Mouse (Mus musculus): ENCODE measurements around the gene Otud7a. TPM values are rescaled to one million over a fixed set of nuclear protein-coding genes. Genes with fewer than 3 reads are reported as not detected.

Gene Otud7a
- polyA plus RNA-seq, 1 experiment from 2014 or later, result 0.13 TPM

DNA sequence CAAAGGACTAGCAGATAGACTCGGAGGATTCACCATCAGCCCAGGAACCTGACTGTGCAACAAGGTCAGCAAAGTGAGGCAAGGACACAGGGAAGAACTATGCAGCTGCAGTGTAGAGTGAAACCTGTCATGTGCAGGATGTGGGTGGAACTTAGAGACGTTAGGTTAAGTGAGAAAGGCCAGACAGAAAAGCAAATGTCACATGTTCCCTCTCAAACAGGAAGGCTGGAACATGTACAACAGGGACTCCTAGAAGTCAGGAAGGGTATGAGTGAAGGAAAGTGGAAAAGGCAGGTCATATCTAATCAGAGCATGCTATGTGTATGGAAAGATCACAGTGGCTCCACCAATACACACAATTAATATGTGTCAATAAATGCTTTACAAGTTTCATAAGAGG, 232.6 kb downstream of the Otud7a start:
- TF ChIP-seq CTCF (IDR thresholded peaks at IDR 0.05; ENCODE audit: low read depth), result no peak
- Histone ChIP-seq H3K4me1 (ENCODE audit: insufficient read depth) (no peaks in the 10 kb centered on the region), H3K36me3 (ENCODE audit: insufficient read depth) (no peaks in the 10 kb centered on the region), H3K9me3 (ENCODE audit: low read depth, low read length) (no peaks in the 10 kb centered on the region), H3K4me3 (ENCODE audit: low read depth, low read length) (no peak overlapping the region), H3K27me3 (ENCODE audit: insufficient read depth, low read length) (no peaks in the 10 kb centered on the region), H3K27ac (ENCODE audit: low read depth) (no peak overlapping the region), H3K4me2 (no peak overlapping the region), H3K9ac (no peak overlapping the region)
- ATAC-seq (ENCODE audit: insufficient read depth), result no peak
- 20% methylated on average over 2 of the region's 2 CpGs for WGBS
- no peak for DNase-seq

DNA sequence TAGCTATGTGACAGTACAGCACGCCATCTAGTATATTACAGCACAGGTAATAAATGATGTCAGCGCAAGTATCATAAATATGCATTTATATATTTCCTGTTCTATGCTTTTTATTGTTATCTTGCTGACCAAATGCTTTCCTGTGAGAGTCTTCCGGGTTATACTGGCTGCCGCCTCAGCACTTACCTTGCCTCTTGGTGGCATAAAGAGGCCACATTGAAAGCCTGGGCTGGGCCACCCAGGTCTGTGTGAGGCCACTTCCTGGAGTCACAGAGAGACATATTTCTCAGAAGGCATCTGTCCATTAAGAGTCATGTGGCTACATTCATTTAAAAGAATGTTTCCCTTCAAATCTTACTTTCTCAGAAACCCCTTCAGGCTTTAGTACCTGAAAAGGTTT, 242.5 kb downstream of the Otud7a start:
- Histone ChIP-seq H3K4me2 (no peak overlapping the region), H3K27ac (ENCODE audit: low read depth) (no peak overlapping the region), H3K36me3 (ENCODE audit: insufficient read depth) (no peaks in the 10 kb centered on the region), H3K4me1 (ENCODE audit: insufficient read depth) (no peaks in the 10 kb centered on the region), H3K9me3 (ENCODE audit: low read depth, low read length) (no peaks in the 10 kb centered on the region), H3K4me3 (ENCODE audit: low read depth, low read length) (no peak overlapping the region), H3K27me3 (ENCODE audit: insufficient read depth, low read length) (no peaks in the 10 kb centered on the region), H3K9ac (no peak overlapping the region)
- ATAC-seq (ENCODE audit: insufficient read depth) (no peak), DNase-seq (no peak)
- TF ChIP-seq CTCF (IDR thresholded peaks at IDR 0.05; ENCODE audit: low read depth), result no peak
- WGBS, result 76% methylated on average over 4 of the region's 4 CpGs

DNA sequence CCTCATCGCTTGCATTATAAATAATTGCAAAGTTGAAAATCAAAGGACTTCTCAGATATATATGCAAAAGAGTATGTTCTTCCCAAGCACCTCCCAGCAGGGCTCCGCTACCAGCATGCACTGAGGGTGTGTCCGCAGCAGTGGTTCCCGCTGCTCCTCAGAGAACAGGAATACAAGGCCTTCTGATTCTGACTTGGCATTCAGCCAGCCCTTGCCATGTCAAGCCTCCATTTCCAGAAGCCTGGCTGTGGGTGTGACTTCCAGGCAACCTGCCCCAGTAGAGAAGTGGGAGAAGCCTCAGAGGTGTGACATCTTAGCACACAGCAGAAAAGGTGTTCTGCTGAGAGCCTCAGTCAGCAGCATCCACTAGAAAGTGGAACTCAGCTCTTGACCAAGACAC, 253.4 kb downstream of the Otud7a start:
- H3K4me1 ChIP-seq (ENCODE audit: insufficient read depth), result no peaks in the 10 kb centered on the region
- no peak overlapping the region for H3K9ac ChIP-seq
- no peak overlapping the region for H3K4me2 ChIP-seq
- ATAC-seq (ENCODE audit: insufficient read depth), result no peak
- TF ChIP-seq CTCF (IDR thresholded peaks at IDR 0.05; ENCODE audit: low read depth), result no peak
- H3K4me3 ChIP-seq (ENCODE audit: low read depth, low read length), result no peak overlapping the region
- no peak overlapping the region for H3K27ac ChIP-seq (ENCODE audit: low read depth)
- no peaks in the 10 kb centered on the region for H3K27me3 ChIP-seq (ENCODE audit: insufficient read depth, low read length)
- H3K36me3 ChIP-seq (ENCODE audit: insufficient read depth), result no peaks in the 10 kb centered on the region
- no peaks in the 10 kb centered on the region for H3K9me3 ChIP-seq (ENCODE audit: low read depth, low read length)
- DNase-seq, result no peak
- WGBS, result 83% methylated on average over 4 of the region's 4 CpGs

DNA sequence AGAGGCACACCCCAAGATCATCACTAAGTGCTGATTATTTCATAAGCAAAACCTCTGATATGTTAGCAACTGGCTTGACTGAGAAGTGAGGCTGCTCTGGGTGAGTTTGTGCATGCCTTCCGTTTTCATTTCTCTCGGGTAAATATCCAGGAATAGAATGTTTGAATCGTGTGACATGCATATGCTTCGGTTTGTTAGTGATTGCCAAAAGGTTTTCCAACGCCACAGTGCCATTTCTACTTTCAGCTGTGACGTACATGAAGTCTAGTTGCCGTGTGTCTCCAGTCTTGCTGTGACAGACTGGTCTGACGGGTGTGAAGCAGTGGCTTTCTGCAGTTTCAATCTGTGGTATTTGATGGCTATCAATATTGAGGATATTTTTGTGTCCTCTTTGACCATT, 273.4 kb downstream of the Otud7a start:
- WGBS, result 74% methylated on average over 8 of the region's 8 CpGs
- no peaks in the 10 kb centered on the region for H3K36me3 ChIP-seq (ENCODE audit: insufficient read depth)
- no peak overlapping the region for H3K27ac ChIP-seq (ENCODE audit: low read depth)
- DNase-seq, result no peak
- H3K4me2 ChIP-seq, result no peak overlapping the region
- no peak for ATAC-seq (ENCODE audit: insufficient read depth)
- H3K9ac ChIP-seq, result no peak overlapping the region
- H3K9me3 ChIP-seq (ENCODE audit: low read depth, low read length), result no peaks in the 10 kb centered on the region
- no peaks in the 10 kb centered on the region for H3K27me3 ChIP-seq (ENCODE audit: insufficient read depth, low read length)
- no peak for TF ChIP-seq CTCF (IDR thresholded peaks at IDR 0.05; ENCODE audit: low read depth)
- no peaks in the 10 kb centered on the region for H3K4me1 ChIP-seq (ENCODE audit: insufficient read depth)
- no peak overlapping the region for H3K4me3 ChIP-seq (ENCODE audit: low read depth, low read length)

DNA sequence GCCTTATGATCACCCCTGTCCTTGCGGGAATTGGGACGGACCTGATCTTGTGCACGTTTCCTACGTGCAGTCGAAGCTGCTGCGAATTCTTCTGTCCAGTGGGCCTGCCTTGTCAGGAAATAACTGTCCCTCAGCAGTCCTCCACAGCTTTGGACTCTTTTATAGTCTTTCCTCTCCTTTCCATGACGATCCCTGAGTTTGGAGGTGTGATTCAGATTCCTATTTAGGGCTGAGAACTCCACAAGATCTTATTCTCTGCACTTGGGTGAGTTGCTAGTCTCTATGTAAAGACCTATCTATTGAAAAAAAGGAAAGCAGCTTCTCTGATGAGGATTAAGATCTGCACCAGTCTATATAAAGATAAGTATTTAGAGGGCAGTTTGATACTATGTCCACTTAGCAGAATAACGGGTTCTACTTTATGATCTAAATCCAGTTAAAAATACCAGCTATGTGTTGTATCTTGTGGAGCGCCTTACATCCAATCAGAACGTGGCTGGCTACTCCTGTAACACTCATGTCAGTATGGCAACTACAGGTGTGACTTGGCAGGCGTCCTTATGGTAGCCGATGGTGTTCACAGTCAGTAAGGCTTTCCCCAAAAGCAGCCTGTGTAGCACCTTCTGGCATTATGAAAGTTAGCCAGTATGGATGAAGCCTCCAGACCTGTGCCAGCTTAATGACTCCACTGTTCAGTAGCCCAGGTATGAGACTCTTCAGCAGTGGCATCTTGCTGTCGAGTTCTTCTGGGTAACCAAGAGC, 274.8 kb downstream of the Otud7a start:
- Histone ChIP-seq H3K4me1 (ENCODE audit: insufficient read depth) (no peaks in the 10 kb centered on the region), H3K4me2 (no peak overlapping the region), H3K9me3 (ENCODE audit: low read depth, low read length) (no peaks in the 10 kb centered on the region), H3K27ac (ENCODE audit: low read depth) (no peak overlapping the region), H3K36me3 (ENCODE audit: insufficient read depth) (no peaks in the 10 kb centered on the region), H3K27me3 (ENCODE audit: insufficient read depth, low read length) (no peaks in the 10 kb centered on the region), H3K9ac (no peak overlapping the region), H3K4me3 (ENCODE audit: low read depth, low read length) (no peak overlapping the region)
- no peak for TF ChIP-seq CTCF (IDR thresholded peaks at IDR 0.05; ENCODE audit: low read depth)
- WGBS, result 79% methylated on average over 13 of the region's 13 CpGs
- ATAC-seq (ENCODE audit: insufficient read depth) (no peak), DNase-seq (no peak)

DNA sequence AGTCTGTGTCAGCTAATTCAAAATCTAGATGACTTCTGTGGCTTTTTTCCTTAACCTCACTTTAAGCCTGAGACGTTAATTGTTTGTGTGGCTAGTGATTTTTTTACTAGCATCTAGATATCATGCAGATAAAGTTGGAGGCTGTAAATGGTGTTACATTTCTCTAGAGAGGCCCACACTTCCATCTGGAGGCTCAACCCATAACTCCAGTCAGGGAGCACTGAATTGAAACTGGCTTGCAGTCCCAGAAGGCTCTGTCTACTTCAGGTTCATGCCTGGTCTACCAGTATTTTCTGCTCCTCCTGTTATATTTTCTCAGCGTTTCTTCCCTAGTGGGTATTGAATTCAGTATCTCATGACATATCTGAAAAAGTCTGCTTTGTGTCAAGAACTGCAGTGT, 276.1 kb downstream of the Otud7a start:
- no peak overlapping the region for H3K27ac ChIP-seq (ENCODE audit: low read depth)

DNA sequence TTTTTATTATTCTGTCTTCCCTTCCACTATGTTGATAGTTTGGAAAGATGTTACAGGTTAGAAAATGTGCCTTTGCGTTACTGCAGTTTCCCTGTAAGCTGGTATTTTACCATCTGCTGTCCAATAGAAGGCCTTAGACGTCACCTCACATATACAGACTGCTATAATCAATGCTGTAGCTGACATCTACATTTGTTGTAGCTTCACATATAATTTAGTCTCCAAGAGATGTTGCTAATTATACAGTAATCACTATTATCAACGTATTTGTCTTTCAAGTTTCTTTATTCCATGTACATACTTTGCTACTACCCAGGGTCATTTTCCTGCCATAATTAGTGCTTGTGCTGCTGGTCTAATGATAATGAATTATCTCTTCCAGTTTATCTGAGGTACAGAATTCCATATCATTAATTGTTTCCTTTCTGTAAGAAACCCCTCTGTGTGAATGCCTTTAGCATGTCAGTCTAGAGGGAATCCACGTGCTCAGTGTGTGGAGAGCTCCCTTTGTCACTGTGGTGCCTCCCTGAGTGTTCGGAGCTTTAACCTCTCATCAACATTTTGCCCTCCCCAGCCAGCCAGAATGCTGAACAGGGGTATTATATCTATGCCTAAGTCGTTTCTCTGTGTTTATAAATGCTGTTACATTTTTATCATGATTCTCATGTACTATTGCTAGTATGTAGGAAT, 280.6 kb downstream of the Otud7a start:
- DNase-seq (no peak), ATAC-seq (ENCODE audit: insufficient read depth) (no peak)
- Histone ChIP-seq H3K27me3 (ENCODE audit: insufficient read depth, low read length) (no peaks in the 10 kb centered on the region), H3K9me3 (ENCODE audit: low read depth, low read length) (no peaks in the 10 kb centered on the region), H3K36me3 (ENCODE audit: insufficient read depth) (no peaks in the 10 kb centered on the region), H3K27ac (ENCODE audit: low read depth) (no peak overlapping the region), H3K9ac (no peak overlapping the region), H3K4me3 (ENCODE audit: low read depth, low read length) (no peak overlapping the region), H3K4me1 (ENCODE audit: insufficient read depth) (no peaks in the 10 kb centered on the region), H3K4me2 (no peak overlapping the region)
- no peak for TF ChIP-seq CTCF (IDR thresholded peaks at IDR 0.05; ENCODE audit: low read depth)
- 55% methylated on average over 6 of the region's 6 CpGs for WGBS

More for the DNA sequence above, 276.1 kb downstream of the Otud7a start:
- Histone ChIP-seq H3K27me3 (ENCODE audit: insufficient read depth, low read length) (no peaks in the 10 kb centered on the region), H3K4me1 (ENCODE audit: insufficient read depth) (no peaks in the 10 kb centered on the region), H3K36me3 (ENCODE audit: insufficient read depth) (no peaks in the 10 kb centered on the region), H3K9me3 (ENCODE audit: low read depth, low read length) (no peaks in the 10 kb centered on the region), H3K9ac (no peak overlapping the region), H3K4me3 (ENCODE audit: low read depth, low read length) (no peak overlapping the region), H3K4me2 (no peak overlapping the region)
- no peak for TF ChIP-seq CTCF (IDR thresholded peaks at IDR 0.05; ENCODE audit: low read depth)
- WGBS, result 50% methylated on average over 2 of the region's 2 CpGs
- ATAC-seq (ENCODE audit: insufficient read depth) (no peak), DNase-seq (no peak)
